Mouse (Mus musculus) adrenal gland, adult 18-20 months (tissue): ENCODE measurements around the gene St3gal6. TPM values are rescaled to one million over a fixed set of nuclear protein-coding genes. Genes with fewer than 3 reads are reported as not detected.

Source experiments
- DNase-seq, 2 experiments: peaks; one replicate each; pipeline ENCODE4 v3.0.0; 2021 to 2022; ENCODE audit warnings: low spot score in 2 of 2
- long read RNA-seq, 2 experiments: library from polyadenylated mRNA; stranded (forward); transcript quantifications; one replicate each; pipeline ENCODE4 v2.0.0; 2021
- total RNA-seq, 2 experiments: library from RNA; stranded (reverse); gene quantifications; 1 replicate in 1 of 2; 2 replicates in 1 of 2; pipeline ENCODE4 v1.2.3; 2021

St3gal6 gene
- total RNA-seq = 10 to 100 TPM; 23.1 to 29.1 TPM
- long read RNA-seq, experiment 1, full-length matches to known transcripts = 1 of 5 reads
- long read RNA-seq, experiment 1, partial matches to known transcripts = 2 of 5 reads
- long read RNA-seq, experiment 1, other reads (novel, unspliced or antisense) = 2 of 5 reads
- long read RNA-seq, experiment 2, full-length matches to known transcripts = 5 of 21 reads
- long read RNA-seq, experiment 2, partial matches to known transcripts = 7 of 21 reads
- long read RNA-seq, experiment 2, other reads (novel, unspliced or antisense) = 9 of 21 reads

- no peak for DNase-seq
These were observed at the start of gene St3gal6 for GRCm38 (mm10) chr16:58523972-58524850. Gene St3gal6, minus strand, starts transcription at chr16:58524243.

GRCm38 (mm10) chr16:58570694-58571264 is 46.7 kb upstream of the St3gal6 start:
- no peak for DNase-seq

DNA sequence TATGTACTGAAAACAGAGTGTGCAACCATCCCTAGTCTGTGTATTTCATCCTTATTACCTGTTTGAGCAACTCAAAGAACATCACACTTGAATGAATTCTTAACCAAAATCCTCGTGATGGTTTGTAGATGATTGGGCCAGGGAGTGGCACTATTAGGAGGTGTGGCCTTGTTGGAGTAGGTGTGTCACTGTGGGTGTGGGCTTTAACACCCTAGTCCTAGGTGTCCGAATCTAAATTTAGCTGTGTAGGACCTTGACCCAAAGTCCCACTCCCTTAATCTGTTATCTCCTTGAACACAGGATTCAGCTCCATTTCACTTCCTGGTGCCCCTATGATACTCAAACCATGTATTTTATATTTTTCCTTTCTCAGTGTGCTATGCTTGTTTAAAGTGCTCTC is 37.2 kb upstream of the St3gal6 start:
- DNase-seq = no peak

- DNase-seq = no peak
These were observed 32.2 kb upstream of the St3gal6 start for GRCm38 (mm10) chr16:58556067-58556830.

- DNase-seq = no peak
These were observed 30.6 kb upstream of the St3gal6 start for GRCm38 (mm10) chr16:58554673-58555072.

DNA sequence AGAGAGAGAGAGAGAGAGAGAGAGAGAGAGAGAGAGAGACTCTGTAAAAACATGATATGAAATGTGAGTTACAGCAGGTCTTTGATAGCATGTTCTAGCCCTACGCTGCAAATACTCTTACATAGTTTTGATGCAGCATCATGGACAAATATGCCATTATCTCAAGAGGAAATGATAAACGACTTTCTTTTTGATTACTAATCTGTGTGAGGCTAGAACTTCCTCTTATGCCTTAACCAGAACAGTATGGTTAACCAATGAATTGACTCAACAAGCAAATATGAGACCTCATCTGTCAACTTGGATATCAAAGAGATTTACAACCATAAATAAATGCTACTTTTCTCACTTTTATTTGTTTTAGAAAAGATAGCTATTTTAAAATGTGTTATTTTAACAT is 24.0 kb upstream of the St3gal6 start:
- DNase-seq = no peak

DNA sequence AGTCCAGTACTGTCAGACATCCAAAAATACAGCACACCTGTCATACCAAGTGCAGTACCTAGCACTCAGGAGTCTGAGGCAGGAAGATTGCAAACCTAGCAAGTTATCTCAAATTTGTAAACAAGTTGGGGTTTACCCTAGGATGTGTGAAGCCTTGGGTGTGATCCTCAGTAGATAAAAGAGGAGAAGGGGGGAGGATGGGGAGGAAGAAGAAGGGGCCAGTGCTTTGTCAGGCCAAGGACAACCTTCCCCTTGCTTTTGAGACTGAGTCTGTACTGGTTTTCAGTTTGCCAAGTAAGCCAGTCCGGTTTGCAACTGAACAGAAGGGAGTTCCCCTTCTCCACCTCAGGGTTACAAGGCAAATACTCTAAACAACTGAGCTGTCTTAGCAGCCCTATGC is 22.1 kb upstream of the St3gal6 start:
- no peak for DNase-seq

DNA sequence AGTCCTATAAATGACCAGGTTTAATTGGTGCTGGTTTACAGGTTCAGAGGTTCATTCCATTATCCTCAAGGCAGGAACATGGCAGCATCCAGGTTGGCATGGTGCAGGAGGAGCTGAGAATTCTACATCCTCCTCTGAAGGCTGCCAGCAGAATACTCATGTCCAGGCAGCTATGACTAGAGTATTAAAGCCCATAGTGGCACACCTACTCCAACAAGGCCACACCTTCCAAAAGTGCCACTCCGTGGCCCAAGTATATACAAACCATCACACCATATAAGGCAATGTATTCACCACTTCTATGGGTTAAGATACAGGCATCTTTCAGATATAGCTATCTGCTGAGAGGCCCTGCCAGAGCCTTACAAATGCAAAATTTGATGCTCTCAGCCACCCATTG is 15.4 kb upstream of the St3gal6 start:
- DNase-seq = no peak

DNA sequence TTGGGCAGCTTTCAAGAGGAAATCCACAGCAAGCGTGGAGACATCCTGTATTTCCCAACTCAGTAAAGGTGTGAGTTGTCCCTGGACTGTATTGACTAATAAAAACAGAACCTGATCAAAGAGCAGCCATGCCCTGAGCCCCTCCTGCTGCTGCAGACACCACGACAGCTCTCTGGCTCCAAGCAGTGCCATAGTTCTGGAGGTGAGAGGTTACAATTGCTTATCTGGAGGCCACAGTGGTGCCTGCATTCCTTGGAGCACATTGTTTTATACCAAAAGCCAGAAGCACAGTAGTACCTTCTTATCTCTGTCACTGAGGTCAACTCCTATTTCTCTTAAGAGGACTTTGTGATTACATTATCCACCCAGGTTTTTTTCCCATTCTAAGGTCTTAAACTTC is 15.0 kb upstream of the St3gal6 start:
- DNase-seq = no peak

DNA sequence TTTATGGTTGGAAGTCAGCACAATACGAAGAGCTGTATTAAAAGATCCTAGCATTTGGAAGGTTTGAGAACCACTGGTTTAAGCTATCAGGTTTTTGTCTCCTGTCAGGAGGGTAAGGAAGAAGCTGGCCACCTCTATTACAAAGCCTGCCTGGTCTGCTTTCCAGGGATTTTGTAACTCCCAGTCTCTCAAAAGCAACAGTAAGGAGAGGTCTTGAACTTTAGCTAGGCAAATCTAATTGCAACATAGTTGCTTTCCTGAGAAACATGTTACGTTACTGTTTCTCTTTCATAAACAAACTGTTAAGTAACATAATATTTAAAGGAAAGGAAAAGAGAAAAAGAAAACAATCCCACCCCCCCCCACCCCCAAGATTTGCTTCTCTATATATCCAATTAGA is 12.0 kb upstream of the St3gal6 start:
- DNase-seq = no peak

- DNase-seq = no peak
These were observed 11.2 kb upstream of the St3gal6 start for GRCm38 (mm10) chr16:58535236-58535635.

DNA sequence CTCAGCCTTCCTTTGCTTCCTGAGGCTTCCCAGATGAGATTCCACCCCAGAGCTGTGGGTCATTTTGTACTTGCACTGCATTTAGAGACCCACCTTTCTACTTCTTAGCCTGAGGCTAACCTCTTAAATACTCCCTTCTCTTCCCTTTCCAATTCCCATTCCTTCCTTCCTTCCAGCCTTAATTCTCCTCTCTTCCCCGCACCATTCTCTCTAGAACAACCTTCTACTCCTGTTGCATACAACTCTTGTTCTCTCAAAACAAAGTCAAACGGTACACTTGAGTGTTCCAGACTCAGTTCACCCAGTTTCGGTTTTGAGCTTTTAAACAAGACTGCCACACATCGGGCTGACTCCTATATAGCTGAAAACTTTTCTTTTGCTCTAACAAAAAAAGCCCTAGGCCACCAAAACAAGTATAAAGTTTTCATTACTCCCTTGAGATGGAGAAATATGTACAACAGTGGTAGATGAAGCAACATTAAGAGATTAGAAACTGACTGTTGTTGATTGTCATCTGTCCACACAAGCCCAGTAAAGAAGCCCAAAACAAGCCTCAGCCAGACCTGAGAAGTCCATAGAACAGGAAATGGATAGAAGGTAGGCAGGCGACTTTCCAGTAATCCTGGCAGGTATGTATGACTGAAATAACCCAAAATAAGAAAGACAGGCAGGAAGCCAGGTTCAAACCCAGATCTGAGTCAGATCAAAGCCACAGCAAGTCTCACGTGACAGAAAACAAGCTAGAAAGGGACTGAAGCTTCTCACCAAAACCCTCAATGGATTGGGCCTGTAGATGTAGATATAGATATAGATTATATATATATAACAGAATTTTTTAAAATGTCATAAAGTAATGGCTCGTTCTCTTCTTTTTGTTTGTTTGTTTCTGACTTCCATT is 10.5 kb upstream of the St3gal6 start:
- no peak for DNase-seq

DNA sequence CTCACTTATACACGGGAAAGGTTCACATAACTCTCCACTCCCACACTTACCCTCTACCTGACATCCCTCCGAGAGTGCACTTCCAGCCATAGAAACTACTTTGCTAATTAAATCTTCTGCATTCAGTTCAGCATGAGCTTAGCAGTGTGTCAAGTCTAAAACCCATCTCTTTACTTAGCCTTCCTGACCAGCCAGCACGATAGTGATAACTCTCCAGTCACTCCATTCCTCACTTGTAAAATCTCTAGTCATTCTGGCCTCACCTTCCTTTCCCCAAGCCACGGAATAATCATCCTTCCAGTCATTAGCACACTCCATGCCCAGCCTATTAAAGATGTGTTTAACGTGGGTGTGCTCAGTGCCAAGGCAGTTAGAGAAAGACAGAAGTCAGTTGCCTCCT is 9.7 kb upstream of the St3gal6 start:
- no peak for DNase-seq

DNA sequence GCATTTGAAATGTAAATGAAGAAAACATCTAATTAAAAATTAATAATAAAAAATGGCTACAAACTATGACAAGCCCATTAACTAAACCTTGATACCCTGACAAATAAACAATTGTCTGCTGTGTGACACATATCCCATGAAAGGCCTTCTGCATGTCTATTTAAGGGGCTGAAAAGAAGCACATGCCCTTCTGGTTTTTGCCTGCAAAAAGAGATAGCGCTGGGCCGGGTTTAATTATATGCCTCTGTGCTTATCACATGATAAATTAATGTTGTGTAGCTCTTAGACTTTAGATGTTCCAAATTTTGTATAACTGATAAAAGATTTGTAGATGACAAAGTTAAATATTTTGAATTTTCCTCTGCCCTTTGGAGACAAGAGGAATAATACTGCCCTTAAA is 9.2 kb upstream of the St3gal6 start:
- DNase-seq = no peak

GRCm38 (mm10) chr16:58532511-58532910 is 8.5 kb upstream of the St3gal6 start:
- DNase-seq = no peak

DNA sequence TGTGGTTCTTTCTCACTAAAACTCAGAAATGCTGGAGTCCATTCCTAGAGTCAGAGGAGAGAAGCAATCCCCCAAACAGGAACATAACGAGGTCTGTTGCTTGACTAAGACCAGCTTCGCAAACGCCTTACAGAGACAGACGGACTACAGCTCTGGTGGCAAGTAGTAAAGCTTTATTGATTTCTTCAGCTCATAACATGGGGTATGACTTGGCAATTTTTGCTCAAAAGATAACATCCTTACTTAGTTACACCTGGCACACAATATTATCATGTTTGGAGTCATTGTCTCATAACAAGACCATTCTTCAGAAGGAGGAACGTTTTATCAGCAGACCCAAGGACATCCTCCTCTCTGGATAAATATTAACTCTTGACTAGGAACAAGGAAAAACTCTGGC is 3.8 kb upstream of the St3gal6 start:
- DNase-seq = no peak

GRCm38 (mm10) chr16:58526729-58527128 is 2.7 kb upstream of the St3gal6 start:
- no peak for DNase-seq

DNA sequence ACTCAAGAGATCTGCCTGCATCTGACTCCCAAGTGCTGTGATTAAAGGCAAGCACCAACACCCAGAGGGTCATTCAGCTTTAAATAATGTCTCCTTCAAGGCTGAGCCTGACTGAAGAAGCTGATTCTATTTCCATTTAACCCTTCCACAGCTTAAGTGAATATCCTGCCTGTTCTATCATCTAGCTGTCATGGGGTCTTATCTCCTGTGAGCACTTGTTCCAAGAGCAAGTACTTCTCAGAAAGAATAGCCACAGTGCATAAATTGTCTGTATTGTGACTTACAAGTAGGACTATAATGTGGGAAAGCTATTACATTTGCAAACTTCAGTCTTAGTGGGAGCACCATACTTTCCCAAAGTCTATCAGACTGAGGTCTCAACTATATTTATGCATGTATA is 1.8 kb upstream of the St3gal6 start:
- no peak for DNase-seq

DNA sequence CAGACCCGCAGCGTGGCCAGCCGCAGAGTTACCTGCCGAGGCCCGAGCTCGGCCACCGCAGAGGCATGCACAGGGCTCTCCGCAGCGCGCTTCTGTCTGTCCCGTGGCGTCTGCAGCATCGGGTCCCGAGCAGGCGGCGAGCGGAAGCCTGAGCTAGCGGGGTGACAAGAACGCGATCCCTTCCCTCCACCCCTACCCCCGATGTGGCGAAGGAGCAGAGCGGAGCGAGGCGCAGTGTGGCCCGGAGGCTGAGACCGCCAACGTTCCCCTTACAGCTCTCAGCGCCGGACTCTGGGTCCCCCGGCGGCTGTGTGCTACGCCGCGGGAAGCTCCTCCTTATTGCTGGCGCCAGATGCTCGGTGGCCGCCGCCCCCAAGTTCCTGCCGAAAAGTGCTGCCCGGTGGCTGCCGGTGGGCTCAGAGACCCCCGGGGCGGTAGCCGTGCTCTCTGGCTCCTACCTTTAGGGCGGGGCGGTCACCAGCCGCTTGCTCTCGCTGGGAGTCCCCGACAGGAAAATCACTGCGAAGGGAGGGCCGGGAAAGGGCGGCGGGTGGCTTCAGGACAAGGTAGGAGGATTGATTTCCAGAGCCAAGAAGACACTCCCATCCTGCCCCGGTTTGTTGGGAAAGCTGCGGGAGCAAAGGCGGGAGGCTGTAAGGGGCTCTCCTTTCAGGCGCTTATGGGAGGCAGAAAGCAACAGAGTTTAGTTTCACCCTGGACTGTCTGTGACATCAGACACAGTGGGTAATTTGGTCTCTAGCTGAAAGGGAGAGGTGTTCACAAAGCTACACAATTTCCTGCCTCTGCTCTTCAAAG is 791 bp downstream of the St3gal6 start:
- peak; percentile 57 to 59 for DNase-seq

- no peak for DNase-seq
These were observed 1.4 kb downstream of the St3gal6 start for GRCm38 (mm10) chr16:58522677-58523043.
